Mouse (Mus musculus): ENCODE measurements around the gene Iqcn.
A peak's percentile ranks its signal among the peaks of the same experiment; 100 is the strongest.

Gene Iqcn

GRCm38 (mm10) chr8:70737705-70738104 is 34.4 kb downstream of the Iqcn start:
- no peak for DNase-seq

GRCm38 (mm10) chr8:70738211-70738610 is 35.0 kb downstream of the Iqcn start:
- peak; percentile 1 for DNase-seq

GRCm38 (mm10) chr8:70741661-70742060 is 38.4 kb downstream of the Iqcn start:
- DNase-seq: no peak

DNA sequence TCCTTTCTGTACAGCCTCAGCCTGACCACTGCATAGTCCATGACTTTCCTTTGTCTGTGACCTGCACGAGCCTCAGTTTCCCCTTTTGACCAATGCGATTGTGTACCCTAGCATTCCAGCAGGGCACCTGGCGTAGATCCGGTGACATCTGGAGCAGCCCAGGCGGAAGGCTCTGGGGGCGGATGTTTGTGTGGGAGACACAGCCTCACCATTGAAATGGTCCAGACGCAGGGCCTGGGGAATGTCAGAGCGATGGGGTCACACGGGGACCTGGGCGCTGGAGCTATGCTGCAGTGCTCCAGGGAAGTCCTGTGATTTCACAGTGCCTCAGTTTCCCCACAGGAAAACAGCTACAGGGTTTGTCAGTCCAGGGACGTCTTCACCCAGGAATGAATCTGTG is 38.9 kb downstream of the Iqcn start:
- peak; percentile 4 for DNase-seq

DNA sequence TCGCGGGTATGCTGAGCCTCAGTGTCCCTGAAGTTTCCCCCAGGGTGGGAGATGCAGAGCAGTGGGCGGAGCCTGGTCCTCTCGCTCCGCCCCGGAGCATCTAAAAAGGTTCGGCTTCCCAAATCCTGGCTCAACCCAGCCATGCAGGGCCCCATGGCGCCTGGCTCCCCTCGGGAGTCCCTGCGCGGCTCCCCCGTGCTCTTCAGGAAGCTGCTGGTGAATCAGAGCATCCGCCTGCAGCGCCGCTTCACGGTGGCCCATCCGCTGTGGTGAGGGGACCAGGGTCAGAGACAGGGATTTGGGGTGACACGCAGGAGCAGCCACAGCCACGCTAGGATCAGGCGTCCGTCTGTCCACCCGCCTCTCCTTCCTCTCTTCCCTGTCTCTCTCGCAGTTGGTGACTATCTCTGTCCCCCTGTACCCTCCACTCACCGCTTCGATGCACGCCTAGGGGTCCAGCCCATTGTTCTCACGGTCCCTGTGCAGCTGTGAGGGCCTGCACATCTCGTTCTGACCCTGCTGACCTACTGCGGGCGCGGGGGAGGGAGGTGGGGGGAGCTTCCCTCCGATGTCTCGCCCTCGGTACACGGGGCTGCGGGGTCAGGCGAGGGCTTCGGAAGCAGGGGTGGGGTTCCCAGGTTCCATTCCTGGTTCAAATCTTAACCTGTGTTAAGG is 39.9 kb downstream of the Iqcn start:
- DNase-seq: peak; percentile 21

- DNase-seq: peak; percentile 62
These were observed 40.7 kb downstream of the Iqcn start for GRCm38 (mm10) chr8:70743656-70744590.

DNA sequence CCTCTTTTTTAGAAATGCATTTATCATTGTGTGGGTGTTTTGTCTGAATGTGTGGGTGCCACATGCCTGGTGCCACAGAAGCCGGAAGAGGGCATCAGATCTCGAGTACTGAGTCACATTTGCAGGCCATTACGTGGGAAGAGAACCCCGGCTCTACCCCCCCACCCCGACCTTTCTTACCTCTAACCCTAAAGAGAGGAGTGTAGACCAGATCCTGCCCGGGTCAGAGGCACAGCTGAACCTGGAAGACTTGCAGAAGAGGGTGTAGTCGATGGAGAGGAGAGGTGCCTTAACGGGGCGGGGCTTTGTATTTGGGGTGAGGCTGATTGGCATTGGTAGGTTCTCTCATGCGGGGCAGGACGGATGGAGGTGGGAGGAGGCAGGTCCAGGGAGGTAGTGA is 41.5 kb downstream of the Iqcn start:
- peak; percentile 4 for DNase-seq

DNA sequence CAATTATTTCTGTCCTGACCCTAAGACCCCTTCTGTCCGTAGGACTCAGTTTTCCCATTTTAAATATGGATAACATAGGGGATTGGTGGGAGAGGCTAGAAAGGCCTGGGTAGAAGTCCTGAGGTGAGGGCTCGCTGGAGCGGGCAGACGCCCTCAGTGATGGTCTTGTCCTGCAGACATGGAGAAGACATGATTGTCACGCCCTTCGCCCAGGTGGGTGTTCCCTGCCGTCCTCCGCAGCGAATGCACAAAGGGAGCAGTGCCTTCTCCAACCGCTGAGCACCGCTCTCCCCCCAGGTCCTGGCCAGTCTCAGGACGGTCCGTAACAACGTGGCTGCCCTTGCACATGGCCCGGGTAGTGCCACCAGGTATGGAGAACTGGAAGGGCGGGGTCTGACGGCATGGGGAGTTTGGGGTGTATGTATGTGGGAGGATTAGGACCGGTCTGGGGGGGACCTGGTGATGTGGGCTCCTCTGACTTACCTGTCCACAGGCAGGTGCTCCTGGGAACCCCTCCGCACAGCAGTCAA is 42.5 kb downstream of the Iqcn start:
- peak; percentile 4 for DNase-seq

DNA sequence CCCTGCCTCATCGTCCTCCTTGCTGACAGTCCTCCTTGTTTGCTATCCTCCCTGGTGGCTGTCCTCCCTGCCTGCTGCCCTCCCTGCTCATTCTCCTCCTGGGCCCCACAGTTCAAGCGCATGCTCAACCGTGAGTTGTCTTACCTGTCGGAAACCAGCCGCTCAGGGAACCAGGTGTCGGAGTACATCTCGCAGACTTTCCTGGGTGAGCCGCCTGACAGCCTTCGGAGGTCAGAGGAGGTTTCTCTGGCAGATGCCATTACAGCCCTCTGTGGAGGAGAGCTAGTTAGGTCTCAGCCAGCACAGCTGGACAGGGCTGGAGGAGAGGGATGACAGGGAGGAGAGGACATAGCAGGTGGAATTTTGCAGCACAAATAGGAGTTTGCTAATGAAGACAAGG is 43.4 kb downstream of the Iqcn start:
- no peak for DNase-seq

GRCm38 (mm10) chr8:70747211-70747890 is 44.1 kb downstream of the Iqcn start:
- DNase-seq: peak; percentile 3

DNA sequence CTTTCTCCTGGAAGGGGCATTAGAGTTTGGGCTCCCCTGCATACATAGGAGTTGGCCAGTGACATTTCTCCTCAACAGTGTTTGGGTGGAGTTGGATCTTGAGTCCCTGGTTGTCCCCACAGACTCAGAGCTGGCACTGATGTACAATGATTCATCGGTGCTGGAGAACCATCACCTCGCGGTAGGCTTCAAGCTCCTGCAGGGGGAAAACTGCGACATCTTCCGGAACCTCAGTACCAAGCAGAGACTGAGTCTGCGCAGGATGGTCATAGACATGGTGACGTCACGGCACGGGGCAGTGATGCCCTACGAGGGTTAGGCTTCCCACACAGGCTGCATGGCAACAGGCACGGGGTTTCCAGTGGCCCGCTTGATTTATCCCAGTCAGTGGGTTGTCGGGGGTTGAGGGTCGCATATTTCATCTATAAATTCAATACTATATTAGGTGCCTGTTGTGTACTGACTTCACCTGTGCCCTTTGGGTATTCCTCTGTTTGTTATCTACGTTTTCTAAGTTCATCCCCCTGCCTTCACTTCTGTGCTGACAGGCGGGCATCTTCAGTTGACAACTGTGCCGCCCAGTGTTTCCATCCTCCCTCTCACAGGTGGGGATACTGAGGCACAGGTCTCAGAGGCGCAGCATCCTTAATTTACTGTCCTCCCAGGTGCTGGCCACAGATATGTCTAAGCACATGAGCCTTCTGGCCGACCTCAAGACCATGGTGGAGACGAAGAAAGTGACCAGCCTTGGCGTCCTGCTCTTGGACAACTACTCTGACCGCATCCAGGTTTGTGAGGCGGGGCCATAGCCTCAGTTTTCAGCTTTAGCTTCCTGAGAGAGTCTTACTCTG is 45.2 kb downstream of the Iqcn start:
- peak; percentile 5 for DNase-seq

- DNase-seq: peak; percentile 8
These were observed 45.9 kb downstream of the Iqcn start for GRCm38 (mm10) chr8:70749097-70749674.

DNA sequence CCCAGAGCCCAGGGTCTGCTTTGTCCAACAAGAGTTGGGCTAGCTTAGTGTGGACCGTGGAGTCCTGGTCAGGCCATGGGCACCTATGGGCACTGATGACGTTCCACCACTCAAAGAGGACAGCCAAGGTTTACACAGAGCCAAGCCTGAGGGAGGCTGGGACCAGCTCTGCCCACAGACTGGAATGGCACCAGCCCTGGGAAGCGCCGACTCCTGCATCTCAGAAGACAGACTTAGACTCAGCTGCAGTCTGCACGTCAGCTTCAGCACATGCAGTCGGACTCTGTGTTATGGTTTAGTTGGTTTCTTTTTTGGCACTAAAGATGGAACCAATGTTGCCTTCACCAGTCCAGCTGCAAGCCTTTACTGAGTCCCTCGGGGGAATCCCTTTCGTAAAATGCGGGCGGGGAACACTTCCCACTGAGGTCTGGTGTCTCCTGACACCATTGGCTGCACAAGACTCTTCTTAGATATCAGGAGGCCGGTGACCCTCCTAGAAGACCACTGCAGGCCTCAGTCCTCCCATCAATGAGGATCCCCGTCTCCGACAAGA is 46.9 kb downstream of the Iqcn start:
- peak; percentile 11 for DNase-seq

GRCm38 (mm10) chr8:70752000-70752764 is 48.9 kb downstream of the Iqcn start:
- peak; percentile 84 for DNase-seq

GRCm38 (mm10) chr8:70753151-70753550 is 49.9 kb downstream of the Iqcn start:
- peak; percentile 87 for DNase-seq

GRCm38 (mm10) chr8:70754043-70754870 is 51.0 kb downstream of the Iqcn start, which contains the start of gene Rab3a:
TSS of gene Rab3a (plus strand) at chr8:70754679.
- DNase-seq: peak; percentile 93

- peak; percentile 85 for DNase-seq
These were observed 51.8 kb downstream of the Iqcn start for GRCm38 (mm10) chr8:70754871-70755660.

DNA sequence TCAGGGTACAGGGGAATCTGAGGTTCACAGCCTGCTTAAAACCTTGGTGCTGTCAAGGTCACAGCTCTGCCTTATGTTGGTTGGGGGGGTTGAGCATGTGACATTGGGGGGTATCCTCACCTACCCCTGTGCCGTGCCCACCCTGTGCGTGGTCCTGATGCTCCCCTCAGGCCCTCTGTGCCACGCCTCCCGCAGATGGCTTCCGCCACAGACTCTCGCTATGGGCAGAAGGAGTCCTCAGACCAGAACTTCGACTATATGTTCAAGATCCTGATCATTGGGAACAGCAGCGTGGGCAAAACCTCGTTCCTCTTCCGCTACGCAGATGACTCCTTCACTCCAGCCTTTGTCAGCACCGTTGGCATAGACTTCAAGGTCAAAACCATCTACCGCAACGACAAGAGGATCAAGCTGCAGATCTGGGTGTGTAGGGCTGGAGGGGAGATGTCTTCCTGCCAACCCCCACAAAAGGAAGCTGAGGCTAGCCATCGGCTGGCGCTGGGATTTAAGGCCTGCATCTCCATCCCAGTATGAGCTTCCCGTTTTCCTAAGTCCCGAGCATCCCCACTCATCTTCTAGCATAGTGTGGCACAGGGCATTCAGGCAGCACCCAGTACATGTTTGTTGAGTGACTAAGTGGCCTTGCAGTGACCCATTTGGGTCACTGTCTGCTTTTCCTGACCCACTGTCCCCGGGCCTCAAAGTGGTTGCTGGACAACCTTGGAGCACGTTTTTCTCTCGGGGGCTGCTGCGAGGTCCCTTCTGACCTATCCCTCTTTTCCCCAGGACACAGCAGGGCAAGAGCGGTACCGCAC is 52.6 kb downstream of the Iqcn start:
- peak; percentile 14 for DNase-seq

Measured in right cerebral cortex, postnatal 14 days (tissue).